Mouse (Mus musculus) spleen, adult 18-20 months (tissue): ENCODE data around the gene Ldhc.
"Not testable (repeated sequence)": the region's sequence is repeated elsewhere in the genome, so short reads cannot be mapped to it uniquely, and the experiment has no call there.

Experiments used
- DNase-seq, 2 experiments: peaks; one replicate each; pipeline ENCODE4 v3.0.0; 2022; ENCODE audit warnings: mixed read lengths in 2 of 2

The Ldhc gene

GRCm38 (mm10) chr7:46860996-46861395 is at the start of gene Ldhc:
TSS of gene Ldhc (plus strand) at chr7:46861203.
- DNase-seq = no peak

GRCm38 (mm10) chr7:46814012-46814411 is 47.0 kb upstream of the Ldhc start:
- DNase-seq = no peak

DNA sequence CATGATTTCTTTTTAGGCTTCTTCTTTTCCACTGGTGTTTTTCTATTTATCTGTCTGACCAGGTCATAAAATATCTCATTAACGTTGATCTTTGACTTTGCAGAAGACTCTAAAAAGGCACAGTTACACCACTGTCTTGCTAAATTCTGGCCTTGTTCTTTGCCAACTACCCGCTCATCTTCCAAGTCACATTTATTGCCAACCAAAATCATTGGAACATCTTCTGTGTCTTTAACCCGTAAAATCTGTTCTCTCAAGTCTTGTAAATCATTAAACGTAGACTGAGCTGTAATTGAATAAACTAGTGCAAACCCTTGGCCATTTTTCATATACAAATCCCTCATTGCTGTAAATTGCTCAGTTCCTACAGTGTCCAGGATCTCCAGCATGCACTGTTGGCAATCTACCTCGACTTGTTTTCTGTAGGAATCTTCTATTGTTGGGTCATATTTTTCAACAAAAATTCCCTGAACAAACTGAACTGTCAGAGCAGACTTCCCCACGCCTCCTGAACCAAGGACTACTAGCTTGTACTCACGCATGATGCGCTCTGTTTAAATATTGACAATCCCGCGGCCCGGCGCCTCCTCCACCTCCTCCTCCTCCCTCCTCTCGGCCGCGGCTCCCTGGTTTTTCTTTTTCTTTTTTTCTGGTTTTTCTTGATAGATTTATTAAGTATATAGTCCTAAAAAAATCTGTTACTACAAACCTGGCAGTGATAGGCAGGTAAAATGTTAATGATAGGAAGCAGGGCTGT is 39.9 kb upstream of the Ldhc start:
- DNase-seq = not testable (repeated sequence)

DNA sequence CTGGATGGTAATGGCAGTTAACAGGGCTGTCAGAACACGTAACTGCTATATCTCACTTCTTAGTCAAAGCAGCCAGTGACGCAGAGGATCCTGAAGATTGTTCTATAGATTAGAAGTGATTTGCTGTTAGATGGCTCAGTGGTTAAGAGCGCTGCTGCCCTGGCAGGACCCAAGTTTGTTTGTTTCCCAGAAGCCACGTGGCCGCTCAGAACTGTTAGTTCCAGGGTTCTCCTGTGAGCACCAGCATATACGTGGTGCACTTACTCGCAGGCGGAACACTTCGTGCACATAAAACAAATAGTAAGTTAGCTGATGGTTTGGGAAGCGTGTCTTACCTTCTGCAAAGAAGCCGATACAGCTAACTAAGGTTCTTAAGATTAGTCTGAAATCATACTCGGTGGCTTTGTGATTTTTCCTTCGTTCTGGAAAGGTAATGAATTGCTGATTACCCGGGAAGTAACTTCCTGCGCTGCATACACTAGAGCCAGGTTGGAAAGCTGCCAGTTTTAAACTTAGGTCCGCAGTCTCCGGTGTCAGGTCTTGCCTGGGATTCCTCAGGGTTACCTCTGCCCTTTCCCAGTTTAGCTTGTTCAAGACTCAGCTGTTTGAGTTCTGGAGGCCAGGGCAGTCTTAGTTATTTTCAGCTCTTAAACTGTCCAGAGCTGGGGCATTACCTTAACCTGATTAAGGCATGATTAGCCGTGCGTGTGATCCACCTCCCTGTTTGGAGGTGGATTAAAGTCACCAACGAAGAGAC is 33.8 kb upstream of the Ldhc start:
- no peak for DNase-seq

DNA sequence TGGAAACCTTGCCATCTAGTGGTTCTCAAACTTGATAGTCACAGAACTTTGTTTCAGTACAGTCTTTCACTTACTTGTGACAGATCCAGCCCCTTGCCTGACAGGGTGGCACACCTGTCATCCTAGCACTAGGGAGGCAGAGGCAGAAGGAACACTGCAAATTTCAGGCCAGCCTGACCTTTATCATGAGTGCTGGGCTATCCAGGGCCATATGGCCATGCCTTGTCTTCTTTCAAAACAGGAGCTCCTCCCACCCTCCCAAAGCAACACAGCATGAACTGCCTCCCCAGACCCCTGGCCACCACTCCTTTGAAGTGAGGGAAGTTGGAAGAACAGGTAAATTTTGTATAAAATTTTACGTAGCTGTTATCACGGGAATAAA is 33.2 kb upstream of the Ldhc start:
- DNase-seq = no peak

GRCm38 (mm10) chr7:46829911-46830310 is 31.1 kb upstream of the Ldhc start:
- DNase-seq = no peak

DNA sequence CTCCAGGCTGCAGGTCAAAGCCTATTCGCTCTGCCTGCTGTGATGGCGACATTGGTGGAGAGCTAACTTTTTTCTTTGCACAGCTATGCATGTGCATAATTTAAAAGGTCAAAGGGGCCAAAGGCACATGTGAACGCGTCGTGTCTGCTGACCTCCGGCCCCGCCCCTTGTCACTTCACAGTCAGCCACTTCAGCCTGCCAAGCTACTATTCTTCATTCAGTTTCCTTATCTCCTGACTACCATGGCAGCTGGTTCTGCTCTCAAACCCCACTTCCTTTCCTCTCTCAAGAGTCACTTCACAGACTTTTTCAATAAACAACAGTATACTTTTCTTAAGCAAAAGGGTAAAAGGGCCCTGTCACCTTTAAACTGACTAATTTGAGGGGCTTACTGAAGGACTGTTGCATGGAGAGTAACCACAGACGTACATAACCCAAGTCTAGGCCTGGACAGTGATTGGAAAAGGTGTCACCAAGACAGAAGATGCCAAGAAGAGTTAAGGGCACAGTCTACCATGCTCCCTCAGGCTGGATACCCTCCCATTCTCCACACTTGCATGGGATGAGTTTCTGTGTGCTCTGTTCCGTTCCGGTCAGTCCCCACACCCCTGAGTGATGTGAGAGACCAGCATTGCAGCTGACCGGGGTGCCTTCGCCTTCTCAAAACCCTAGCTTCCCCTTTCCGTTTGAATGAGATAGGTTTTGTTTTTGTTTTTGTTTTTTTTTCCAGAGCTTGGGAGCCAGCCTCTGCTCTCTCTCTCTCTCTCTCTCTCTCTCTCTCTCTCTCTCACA is 30.0 kb upstream of the Ldhc start:
- peak in 1 of 2 experiments; percentile 33 for DNase-seq

DNA sequence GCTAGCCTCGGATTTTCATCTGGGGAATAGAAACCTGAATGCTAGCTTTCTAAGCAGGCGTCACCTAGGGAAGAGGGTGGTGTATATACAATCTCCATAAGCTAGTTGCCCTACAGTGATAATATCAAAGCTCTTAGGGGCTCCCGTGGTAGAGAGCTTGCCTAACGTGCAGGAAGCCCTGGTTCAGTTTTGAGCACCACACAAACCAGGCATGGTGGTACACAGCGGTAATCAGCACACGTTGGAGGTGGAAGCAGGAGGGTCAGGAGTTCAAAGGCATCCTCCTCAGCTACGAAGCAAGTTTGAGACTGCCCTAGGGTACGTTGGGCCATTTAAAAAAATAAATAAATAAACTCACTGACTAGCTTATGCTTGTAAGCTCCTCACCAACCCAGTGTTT is 29.3 kb upstream of the Ldhc start:
- DNase-seq = no peak

DNA sequence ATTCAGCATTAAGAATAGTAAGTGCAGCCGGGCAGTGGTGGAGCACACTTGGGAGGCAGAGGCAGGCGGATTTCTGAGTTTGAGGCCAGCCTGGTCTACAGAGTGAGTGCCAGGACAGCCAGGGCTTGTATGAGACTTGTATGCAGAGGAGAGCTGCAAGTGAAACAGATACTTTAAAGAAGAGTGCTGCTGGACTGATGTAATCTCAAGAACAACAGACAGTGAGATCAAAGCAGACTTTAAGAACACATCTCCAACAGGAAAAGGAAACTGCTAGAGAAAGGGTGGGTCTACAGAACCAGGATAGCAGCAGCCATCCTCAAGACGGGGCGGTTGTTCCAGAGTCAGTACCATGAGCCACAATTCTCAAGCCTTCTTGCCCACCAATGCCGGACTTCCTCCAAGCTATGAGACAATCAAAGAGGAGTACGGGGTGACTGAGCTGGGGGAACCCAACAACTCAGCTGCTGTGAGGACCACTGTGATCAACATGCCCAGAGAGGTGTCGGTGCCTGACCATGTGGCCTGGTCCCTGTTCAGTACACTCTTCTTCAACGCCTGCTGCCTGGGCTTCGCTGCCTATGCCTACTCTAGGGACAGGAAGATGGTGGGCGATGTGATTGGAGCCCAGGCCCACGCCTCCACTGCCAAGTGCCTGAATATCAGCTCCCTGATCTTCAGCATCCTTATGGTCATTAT is 28.7 kb upstream of the Ldhc start:
- DNase-seq = not testable (repeated sequence)

GRCm38 (mm10) chr7:46833266-46833665 is 27.7 kb upstream of the Ldhc start:
- DNase-seq = no peak

- no peak for DNase-seq
Observed at GRCm38 (mm10) chr7:46833670-46834255, 27.2 kb upstream of the Ldhc start.

- no peak for DNase-seq
Observed at GRCm38 (mm10) chr7:46834994-46835610, 25.9 kb upstream of the Ldhc start.

DNA sequence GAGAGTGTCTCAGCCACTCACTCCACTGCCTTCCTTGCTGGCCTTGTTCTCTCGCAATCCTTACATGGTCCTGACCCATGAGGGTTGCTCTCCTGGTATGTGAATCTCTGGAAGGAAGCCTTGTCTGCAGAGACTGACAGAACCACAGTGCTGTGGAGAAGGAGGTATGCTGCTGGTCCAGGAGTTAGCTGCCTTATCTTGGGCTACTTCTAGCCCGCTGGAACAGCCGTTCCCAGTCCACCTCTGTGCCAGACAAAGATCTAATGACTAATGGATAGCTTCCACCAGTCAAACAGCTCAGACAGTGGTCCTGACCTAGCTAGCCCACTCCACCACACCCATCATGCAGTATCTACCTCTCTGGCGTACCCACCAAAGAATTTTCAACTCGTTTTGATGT is 24.6 kb upstream of the Ldhc start:
- DNase-seq = no peak

DNA sequence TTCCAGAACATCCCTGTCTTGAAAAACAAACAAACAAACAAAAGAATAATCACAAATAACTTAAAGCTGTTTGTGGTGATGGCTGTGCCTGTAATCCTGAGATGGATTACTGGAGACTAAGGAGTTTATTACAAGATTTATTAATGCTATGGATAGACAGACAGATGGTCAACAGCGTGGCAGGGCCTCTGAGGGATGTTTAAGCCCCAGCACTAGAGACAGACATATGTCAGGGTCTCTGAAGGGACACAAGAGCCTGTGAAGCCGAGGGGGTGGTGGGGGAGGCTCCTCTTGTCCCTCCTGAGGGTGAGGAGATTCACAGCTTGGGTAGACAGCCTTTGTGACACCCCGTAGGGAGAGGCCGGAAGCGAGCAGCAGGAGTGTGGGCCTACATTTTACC is 23.9 kb upstream of the Ldhc start:
- no peak for DNase-seq

- DNase-seq = no peak
Observed at GRCm38 (mm10) chr7:46838104-46838671, 22.8 kb upstream of the Ldhc start.

DNA sequence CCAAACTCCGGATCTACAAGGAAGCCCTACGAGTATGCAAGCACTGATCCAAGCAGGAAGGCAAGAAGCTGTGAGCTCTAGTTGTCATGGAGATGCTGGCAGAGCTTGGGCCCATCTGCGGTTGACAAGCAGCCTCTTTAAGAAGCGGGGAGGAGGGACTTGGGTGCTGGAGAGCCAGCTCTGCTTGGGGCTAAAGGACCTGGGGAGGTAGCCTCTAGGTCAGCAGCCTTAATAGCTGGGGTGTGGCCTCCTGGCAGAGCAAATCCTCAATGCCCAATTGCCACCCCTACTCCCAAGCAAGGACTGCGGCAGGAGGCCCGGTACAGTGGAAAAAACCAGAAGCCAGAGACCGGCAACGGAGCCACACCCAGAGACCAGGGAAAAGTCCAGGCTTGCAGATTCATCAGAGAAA is 22.1 kb upstream of the Ldhc start:
- DNase-seq = no peak

DNA sequence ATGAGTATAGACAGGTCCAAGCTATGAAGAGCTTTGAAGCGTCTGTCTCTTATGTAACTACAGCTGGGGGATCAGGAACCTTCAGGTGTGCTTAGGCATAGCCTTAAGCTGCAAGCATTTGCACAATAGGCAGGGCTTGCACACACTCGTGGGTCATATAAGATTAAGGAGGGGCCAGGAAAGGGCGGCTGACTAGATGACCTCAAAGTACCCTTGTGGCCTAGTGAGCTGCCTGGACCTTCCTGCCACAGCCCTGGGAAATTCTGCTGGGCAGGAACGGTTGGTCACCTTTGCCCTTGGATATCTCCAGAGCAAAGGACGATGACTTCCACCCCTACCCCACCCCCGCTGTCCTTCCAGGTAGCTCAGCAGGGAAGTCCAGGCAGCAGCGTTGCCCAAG is 21.6 kb upstream of the Ldhc start:
- no peak for DNase-seq

GRCm38 (mm10) chr7:46839861-46840260 is 21.1 kb upstream of the Ldhc start:
- DNase-seq = no peak

GRCm38 (mm10) chr7:46840326-46840725 is 20.7 kb upstream of the Ldhc start:
- DNase-seq = no peak

GRCm38 (mm10) chr7:46840787-46841525 is 20.0 kb upstream of the Ldhc start, which contains the start of gene Ldha:
TSS of gene Ldha (plus strand) at chr7:46841475.
- no peak for DNase-seq

DNA sequence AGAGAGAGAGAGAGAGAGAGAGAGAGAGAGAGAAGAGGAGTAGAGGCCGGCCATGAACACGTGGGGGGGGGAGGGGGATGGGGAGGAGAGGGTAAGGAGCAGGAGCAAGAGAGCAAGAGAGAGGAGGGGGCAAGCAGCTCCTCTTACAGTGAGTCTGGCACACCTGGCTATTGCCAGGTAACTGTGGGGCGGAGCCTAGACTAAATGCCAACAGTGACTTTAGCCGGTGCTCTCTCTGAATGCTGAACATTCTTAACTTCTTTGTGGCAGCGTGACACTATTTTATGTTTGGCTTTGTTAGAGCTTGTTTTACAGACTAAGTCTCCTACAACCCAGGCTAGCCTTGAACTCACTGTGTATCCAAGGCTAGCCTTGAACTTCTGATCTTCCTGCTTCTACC is 18.7 kb upstream of the Ldhc start:
- DNase-seq = no peak
